Mouse (Mus musculus) spleen, postnatal 10 days (tissue): Measurements from ENCODE around the gene Gm2564.
"Not testable (repeated sequence)": the region's sequence is repeated elsewhere in the genome, so short reads cannot be mapped to it uniquely, and the experiment has no call there.

ENCODE experiments used
- DNase-seq, 2 experiments: peaks; one replicate each; pipeline ENCODE4 v3.0.0; 2021 to 2022; ENCODE audit warnings: low spot score in 2 of 2

The Gm2564 gene

GRCm38 (mm10) chr4:42629419-42629818, at the start of gene Gm2564:
Gene Gm2564, plus strand, starts transcription at chr4:42629719.
- DNase-seq = not testable (repeated sequence)

- not testable (repeated sequence) for DNase-seq
Measured at GRCm38 (mm10) chr4:42611895-42612294, 17.6 kb upstream of the Gm2564 start, which contains the start of gene Gm10591. Gene Gm10591, plus strand, starts transcription at chr4:42612195.

- DNase-seq = not testable (repeated sequence)
Measured at GRCm38 (mm10) chr4:42654951-42655350, 25.4 kb downstream of the Gm2564 start, which contains the start of gene Ccl27b. Gene Ccl27b, plus strand, starts transcription at chr4:42655251.

- not testable (repeated sequence) for DNase-seq
Measured at GRCm38 (mm10) chr4:42661793-42662192, 32.3 kb downstream of the Gm2564 start, which contains the start of gene Il11ra2. Gene Il11ra2, minus strand, starts transcription at chr4:42661893.

- not testable (repeated sequence) for DNase-seq
Measured at GRCm38 (mm10) chr4:42675415-42675814, 45.9 kb downstream of the Gm2564 start.

- DNase-seq = not testable (repeated sequence)
Measured at GRCm38 (mm10) chr4:42679365-42679764, 49.8 kb downstream of the Gm2564 start.

- not testable (repeated sequence) for DNase-seq
Measured at GRCm38 (mm10) chr4:42680374-42681356, 51.1 kb downstream of the Gm2564 start.
